Mouse (Mus musculus): Measurements from ENCODE around the gene Iqsec3.
A peak's percentile ranks its signal among the peaks of the same experiment; 100 is the strongest.

The Iqsec3 gene

DNA sequence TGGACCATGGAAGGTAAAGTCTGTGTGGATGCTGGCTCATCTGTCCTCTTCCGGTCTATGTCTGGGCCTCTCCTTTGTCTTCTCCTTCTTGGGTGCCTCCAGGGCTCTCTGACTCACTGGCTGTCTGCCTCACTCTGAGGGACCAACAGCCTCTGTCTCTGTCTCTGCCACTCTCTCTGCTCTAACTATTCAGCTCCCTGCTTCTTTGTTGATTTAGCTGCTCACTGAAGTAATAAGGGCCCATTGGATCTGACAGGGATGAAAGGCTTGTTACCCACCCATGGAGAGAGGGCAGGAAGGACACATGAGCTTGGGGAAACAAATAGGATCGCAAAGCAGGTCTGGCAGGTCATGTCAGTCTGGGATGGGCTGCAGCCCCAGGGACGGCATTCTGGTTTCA lies 106.4 kb downstream of the Iqsec3 start:
- DNase-seq (ENCODE audit: inconsistent age in 2 of 2, low spot score in 1 of 2) = no peak

DNA sequence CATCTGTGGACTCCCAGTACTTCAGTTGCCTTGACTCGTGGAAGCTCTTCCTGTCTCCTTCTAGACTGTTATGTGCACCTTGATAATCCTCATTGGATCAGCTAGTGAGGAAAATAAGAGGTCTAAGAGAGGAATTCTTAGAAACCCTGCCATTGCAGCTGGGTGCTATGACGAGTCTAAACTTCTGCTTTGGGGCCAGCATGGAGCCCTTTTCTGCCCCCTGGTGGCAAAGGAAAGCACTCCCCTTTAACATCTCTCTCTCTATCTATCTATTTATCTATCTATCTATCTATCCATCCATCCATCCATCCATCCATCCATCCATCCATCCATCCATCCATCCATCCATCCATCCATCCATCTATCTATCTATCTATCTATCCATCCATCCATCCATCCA lies 106.9 kb downstream of the Iqsec3 start:
- DNase-seq (ENCODE audit: inconsistent age in 2 of 2, low spot score in 1 of 2) = peak; percentile 35 to 73

DNA sequence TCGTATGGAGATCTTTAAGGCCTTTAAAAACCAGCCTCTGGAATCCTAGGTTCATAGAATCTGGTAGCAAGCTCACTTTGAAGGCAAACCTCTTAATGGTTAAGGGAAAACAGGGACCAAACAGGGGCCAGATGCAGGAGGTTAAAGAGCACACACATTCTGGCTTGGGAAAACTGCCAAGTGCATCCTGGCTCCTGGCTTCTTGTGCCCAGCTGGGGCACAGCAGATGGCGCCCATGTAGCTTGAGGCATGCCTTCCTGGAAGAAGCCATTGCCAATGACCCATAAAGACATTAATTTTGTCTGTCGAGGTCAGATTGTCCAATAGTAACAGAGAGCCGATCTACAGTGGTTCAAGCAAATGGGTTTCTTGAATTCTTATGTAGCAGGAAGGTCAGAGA lies 109.5 kb downstream of the Iqsec3 start:
- no peak for DNase-seq (ENCODE audit: inconsistent age in 2 of 2, low spot score in 1 of 2)

DNA sequence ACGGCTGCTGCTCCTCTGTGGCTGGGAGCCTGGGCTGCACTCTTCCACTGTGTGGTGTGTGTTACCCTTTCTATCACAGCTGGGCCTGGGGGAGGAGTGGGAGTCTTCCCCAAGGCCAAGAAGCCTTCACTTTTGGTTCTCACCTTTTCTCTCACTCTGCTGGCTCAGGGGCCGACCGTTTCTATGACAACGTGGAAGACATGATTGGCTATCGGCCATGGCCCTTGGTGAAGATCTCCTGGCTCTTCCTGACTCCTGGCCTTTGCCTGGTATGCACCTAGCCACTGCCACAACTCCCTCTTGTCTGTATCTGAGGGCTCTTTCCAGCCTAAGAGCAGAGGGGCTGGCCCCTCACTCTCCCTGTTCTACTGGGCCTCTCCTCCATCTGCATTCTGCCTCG lies 110.4 kb downstream of the Iqsec3 start:
- DNase-seq (ENCODE audit: inconsistent age in 2 of 2, low spot score in 1 of 2) = no peak

DNA sequence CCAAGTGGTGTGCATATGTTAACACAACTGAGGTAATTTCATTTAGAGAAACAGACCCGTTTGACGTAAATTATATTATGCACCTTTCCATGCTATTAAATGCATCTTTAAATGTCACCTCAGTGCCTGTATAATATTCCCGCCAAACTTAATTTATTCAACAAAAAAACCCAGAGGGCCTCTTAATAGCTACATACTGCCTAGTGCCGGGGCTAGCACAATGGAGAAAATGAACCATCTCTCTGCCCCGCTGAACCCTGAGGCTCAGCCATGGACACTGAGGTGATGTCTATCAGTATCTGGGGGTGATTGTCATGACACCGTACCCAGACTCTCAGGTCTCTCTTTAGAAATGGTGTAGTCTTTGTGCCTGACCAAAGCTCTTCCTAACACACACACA lies 116.2 kb downstream of the Iqsec3 start:
- DNase-seq (ENCODE audit: inconsistent age in 2 of 2, low spot score in 1 of 2) = no peak

DNA sequence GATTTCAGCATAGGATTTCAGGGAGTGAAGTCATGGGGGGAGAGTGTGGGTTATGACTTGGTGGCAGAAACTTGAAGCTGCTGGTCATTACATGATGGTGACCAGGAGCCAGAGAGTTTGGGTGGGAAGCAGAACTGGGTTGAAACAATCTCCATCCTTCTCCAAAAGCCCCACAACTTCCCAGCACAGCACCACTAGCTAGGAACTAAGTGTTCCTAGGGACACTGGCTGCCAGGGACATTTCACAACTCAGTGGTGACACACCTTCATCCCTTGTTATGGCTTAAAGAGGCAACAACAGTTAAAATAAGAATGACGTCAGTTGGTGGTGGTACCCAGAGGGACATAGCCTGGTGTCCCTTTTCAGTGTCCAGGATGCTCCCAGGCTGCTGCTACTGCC lies 117.4 kb downstream of the Iqsec3 start:
- no peak for DNase-seq (ENCODE audit: inconsistent age in 2 of 2, low spot score in 1 of 2)

DNA sequence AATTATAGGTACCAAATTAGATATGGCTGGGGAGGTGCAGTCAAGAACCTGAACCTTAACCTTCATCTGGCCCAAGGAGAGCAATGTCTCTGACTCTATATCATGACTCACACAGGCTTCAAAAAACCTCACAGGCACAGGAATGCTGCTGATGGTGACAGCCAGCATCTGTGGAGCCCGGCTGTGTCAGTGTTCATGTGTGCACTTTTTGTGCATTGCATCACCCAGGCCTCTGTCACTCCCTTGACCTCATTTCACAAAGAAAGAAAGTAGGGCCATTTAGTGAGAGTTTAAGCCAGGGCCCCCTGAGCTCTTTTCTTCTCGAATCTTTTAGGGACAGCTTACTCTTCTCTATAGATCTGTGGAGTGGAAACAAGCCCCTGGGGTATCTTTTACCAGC lies 121.2 kb downstream of the Iqsec3 start:
- DNase-seq (ENCODE audit: inconsistent age in 2 of 2, low spot score in 1 of 2) = peak; percentile 61 to 74

DNA sequence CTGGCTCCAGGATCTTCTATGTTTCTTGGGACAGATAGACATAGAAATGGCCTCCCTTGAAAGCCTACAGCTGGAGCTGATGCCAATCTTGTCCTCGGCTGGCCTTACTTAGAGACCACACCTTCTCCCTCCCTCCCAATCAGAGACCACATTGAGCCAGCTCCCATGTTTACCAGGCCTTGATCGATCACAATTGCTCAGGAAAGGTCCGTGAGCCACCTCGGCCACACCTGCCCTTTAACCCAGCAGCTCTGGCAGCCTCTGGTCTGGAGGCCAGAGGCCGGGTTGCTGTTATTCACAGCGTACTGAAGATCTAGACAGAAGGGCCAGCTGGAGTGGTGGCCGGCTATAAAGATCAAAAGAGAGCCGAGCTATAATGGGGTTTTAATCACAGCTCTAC lies 127.0 kb downstream of the Iqsec3 start:
- no peak for DNase-seq (ENCODE audit: inconsistent age in 2 of 2, low spot score in 1 of 2)

DNA sequence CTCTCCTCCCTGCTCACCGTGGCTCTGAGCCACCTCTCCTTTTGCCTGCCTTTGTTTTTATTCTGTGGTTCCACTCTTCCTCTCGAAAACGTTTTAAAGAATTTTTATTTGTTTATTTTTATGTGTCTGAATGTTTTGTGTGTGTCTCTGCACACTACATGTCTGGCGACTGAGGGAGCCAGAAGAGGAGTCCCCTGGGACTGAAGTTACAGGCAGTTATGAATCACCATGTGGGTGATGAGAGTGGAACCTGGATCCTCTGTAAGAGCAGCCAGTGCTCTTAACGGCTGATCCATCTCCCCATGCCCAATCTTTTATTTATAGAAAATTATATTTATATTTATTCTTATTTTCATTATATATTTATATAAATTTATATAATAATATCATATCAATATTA lies 129.1 kb downstream of the Iqsec3 start:
- no peak for DNase-seq (ENCODE audit: inconsistent age in 2 of 2, low spot score in 1 of 2)

DNA sequence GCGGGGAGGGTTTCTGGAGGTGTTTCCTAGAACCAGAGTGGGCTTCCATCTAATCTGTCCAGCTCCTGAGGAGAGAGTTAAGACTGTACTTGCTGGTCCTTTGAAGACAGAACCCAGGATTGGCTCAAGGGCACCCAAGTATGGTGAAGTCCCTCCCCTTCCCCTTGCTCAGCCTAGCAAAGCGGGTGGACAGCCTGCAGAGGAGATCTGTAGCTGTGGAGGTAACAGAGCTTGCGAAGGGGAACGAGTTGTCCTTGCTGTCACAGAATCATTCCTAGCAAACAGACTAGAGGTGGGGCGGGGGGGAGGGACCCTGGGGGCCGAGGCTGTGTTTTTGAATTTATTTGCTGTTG lies 129.7 kb downstream of the Iqsec3 start:
- no peak for DNase-seq (ENCODE audit: inconsistent age in 2 of 2, low spot score in 1 of 2)

DNA sequence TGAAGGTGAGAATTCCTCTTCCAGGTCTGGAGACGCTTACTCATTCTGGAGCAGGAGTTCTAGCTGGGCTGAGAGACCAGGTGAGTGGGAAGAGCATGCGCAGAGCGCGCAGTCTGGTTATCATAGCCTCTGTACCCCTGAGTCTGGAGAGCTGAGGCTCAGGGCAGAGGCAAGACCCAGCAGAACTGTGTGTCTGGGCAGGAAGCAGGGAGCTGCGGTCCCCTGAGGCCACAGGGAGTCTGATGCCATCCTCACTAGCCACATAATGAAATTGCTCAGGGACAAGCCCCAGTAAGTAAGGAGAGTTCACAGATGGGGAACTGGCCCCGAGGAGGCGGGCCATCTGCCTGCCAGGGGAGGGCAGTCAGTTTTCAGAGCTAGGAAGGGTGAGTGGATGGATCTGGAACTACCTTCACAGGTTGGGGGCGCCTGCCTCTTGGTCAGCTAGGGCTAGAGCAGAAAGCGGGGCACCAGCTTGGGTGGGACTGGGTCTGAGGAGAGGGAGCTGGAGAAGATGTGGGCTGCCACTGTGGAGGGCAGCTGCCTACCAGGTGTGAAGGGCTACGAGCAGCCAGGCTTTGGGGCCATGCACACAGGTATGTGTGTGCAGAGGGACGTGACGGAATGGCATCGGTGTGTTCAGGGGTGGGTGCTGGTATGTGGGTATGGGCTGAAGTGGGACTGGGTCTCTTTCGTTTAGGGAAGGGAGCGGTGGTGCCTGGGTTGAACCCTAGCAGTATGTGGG lies 130.3 kb downstream of the Iqsec3 start, which contains the start of gene Slc6a12:
Slc6a12 (plus strand) TSS at position 51 of the 745 bp plus-strand sequence.
- DNase-seq (ENCODE audit: inconsistent age in 2 of 2, low spot score in 1 of 2) = no peak

DNA sequence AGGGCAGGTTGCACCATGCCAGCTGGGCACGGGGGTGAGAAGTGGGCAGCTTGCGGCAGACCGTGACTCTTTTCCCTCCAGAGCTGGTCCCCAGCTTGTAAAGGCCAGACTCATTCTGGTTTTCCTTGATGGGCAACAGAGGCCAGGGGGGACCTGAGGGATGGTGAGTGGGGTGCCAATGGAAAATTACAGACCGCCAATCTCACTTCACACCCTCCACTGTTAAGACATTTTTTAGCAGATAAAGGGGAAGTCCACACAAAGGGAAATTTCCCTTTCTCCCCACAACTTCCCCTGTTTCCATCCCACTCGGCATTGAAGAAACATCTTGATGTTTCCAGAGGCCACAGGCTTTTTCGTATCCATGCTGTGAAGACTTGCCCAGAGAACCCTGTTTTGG lies 131.8 kb downstream of the Iqsec3 start:
- no peak for DNase-seq (ENCODE audit: inconsistent age in 2 of 2, low spot score in 1 of 2)

DNA sequence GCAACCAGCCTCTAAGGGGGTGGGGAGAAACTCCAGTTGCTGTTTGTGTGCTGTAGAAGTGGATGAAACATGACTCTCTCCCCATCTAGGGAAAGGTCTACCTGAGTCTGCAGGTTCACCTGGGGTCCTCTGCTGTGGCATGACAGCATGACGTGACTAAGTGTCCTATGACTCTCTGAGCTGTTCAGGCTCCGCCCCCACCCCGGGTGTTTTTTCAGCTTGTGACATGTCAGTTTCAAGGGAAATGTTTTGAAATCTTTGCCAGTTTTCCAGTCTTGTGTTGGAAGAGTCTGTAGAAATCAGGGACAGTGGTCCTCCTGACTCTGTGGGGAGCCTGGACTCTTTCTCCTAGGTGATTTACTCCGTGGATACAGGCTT lies 135.0 kb downstream of the Iqsec3 start:
- DNase-seq (ENCODE audit: inconsistent age in 2 of 2, low spot score in 1 of 2) = no peak

DNA sequence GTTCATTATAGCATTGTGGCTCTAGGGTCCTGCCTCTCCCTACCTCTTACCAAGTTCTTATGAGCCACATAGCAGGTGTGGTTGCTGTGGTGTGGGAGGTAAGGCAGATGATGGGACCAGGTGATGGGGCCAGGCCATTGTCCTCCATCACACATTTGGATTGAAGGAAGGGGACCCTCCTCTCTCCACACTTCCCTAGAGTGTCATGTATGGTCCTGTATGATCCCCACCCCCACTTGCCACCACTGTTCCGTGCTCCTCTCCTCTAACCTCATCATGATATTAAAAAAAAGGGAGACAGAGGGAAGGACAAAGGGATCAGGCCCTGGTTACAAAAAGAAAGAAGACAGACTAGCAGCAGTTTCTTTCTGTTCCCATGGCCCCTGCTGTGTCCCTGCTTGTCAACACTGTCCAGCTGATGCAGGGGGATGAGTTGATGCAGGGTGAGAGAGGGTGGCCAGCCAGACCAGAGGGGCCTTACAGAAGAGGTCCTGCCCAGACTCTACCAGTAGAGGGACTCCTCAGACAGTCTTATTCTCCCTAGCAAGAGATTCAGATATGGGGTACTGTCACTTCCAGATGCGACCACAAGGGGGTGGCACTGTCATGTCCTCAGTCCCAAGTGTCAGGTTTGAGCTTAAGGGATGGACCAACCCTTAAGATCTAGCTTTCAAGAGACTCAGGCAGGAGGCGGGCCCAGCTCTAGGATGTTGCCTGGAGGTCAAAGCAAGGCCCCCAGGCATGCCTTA lies 135.5 kb downstream of the Iqsec3 start:
- DNase-seq (ENCODE audit: inconsistent age in 2 of 2, low spot score in 1 of 2) = peak; percentile 77 to 94

DNA sequence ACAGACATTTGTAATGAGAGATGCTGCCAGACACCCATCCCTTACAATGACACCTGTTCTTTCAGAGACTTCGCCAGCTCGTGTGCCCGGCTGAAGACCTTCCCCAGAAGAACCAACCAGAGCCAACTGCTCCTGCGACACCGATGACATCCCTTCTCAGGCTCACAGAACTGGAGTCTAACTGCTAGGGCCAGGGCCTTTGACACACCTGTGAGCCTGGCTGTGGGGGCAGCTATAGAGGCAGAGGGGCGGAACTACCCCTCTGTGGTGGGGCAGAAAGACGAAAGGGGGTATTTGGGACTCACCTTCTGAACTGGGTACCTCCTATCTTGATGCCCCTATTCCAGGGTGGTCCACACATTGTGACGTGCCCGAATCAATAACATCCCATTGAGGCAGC lies 136.2 kb downstream of the Iqsec3 start:
- DNase-seq (ENCODE audit: inconsistent age in 2 of 2, low spot score in 1 of 2) = no peak

DNA sequence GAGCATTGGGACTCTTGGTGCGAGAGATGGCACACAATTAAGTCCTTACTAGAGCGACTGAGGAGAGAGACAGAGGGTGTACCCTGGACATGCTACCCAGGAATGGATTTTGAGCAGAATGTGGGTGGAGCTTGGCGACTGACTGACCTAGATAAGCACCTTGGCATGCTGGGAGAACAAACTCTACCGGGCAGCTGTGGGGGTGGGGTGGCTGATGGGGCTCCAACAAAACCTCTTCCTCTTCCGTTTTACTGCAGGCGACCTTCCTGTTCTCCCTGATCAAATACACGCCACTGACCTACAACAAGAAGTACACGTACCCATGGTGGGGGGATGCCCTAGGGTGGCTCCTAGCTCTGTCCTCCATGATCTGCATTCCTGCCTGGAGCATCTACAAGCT lies 136.9 kb downstream of the Iqsec3 start:
- no peak for DNase-seq (ENCODE audit: inconsistent age in 2 of 2, low spot score in 1 of 2)

DNA sequence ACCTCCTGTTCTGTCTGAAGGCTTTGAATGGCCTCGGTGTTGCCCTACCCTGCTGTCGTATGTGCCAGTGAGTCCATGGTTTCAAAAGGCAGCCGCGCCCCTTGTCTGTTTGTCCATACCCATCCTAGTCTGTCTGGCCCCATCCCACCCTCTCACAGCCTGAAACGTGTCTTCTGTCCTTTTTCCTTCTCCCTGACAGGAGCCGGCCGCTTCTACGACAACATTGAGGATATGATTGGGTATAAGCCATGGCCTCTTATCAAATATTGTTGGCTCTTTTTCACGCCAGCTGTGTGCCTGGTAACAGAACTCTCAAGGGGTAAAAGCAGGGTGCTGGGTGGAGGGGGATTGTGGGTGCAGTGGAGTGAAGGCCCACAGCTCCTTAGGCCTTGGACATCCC lies 137.6 kb downstream of the Iqsec3 start:
- DNase-seq (ENCODE audit: inconsistent age in 2 of 2, low spot score in 1 of 2) = no peak

DNA sequence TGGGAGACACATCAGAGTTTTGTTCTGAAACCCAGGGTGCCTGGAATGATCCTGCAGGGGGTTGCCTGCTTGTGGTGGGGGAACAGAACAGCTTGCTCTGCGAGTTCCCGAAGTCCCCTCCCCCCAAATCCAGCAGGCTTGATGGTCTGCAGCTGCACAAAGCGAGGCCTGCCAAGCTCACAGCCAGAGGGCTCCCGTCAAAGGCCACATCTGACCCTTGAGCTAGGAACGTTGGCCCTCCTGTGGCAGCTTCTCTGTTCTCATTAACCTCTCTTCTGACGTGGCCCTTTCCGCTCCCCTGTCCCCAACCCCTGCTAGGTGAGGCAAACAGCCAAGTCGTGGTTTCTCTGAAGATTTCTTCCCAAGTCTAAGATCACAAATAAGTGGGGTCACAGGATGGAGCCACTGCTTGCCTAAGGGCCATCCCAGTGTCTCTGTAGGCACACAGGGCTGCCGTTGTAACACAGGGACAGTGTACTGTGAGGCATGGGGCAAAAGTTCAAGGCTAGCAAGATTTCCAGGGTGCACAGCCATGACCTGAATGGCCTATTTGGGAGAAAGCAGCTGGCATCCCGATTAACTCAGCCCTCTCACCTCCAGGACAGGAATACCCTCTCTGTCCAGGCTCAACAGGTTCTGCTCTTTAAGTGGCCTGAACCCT lies 143.5 kb downstream of the Iqsec3 start:
- DNase-seq (ENCODE audit: inconsistent age in 2 of 2, low spot score in 1 of 2) = no peak

DNA sequence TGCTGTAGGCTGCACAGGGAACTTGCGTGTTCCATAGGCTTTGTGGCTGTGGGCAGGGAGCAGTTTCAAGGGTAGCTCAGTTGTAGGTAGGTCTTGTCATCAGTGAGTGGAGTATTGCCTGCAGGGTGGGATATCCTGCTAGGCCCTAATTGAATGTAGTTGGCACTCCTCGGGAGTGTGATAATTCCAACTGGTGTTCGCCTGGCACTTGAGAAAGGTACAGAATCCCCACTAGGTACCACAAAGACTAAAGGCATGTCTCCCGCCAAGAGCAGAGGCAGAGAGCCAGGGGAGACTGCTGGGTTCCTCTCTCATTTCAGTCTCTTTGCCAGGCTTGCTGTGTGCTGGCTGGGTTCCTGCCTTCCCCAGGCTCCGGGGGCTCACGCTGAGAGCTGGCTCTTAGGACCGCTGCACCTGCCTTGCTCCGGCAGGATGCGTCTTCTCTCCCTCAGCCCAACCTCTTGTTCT lies 145.0 kb downstream of the Iqsec3 start:
- no peak for DNase-seq (ENCODE audit: inconsistent age in 2 of 2, low spot score in 1 of 2)

DNA sequence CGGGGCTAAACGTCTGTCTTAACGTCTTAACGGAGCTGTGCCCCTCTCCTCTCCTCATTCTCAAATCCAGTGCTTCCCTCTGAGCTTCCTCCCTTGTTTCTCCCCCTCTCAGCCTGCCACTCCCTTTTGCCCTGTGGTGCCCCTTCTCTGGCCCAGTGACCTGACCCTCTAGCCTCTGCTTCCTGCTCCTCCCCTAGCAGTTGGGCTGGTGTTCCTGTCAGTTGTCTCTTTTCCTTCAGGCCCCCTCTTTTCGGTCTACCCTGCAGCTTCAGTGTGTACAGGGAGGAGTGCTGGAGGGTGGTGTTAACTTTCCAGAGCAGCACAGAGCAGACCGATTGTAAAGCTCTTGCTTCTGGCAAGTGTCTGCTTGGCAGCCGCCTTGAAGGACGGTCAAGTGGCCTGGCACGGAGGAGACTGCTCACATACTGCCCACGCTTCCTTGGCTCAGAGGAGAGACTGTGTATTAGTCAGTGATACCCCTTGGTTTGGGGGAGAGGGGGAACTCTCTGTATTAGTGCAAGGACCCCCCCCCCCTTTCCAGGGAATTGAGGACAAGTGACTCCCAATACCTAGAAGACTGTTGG lies 146.9 kb downstream of the Iqsec3 start:
- DNase-seq (ENCODE audit: inconsistent age in 2 of 2, low spot score in 1 of 2) = no peak

DNA sequence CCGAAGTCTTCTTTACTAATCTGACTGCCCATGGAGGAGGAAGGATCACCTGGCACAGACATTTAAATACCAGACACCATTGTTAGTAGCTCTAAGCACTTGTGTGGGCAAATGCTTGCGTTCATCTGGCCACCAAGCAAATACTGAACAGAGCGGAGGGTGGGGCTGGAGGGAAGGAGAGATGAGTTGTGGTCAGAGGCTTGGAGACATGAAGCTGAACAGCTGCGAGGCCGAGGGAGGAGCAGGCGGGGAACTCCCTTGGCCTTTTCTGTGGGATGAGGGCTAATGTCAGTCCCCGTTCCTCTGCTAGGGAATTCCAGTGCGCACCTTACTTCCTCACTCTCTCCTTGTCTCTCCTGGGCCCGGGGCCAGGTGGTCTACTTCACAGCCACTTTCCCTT lies 147.7 kb downstream of the Iqsec3 start:
- no peak for DNase-seq (ENCODE audit: inconsistent age in 2 of 2, low spot score in 1 of 2)

DNA sequence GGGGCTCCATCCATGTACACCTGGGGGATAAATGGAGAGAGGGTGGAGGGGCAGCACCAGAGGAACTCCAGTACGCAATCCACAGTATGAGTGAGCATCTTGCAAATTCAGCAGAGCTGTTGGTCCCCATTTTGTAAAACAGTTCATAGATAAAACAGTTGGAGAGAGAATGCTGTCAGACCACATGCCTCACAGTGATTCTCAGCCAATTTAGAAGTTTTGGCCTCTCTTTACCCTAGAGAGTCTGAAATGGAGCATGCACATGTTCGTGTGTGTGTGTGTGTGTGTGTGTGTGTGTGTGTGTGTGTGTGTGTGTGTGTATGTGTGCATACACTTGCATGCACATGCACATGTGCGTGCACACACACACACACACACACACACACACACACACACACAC lies 148.2 kb downstream of the Iqsec3 start:
- no peak for DNase-seq (ENCODE audit: inconsistent age in 2 of 2, low spot score in 1 of 2)
